7 mouse cellular contexts compared by ENCODE assay signal in the genomic region with DNA sequence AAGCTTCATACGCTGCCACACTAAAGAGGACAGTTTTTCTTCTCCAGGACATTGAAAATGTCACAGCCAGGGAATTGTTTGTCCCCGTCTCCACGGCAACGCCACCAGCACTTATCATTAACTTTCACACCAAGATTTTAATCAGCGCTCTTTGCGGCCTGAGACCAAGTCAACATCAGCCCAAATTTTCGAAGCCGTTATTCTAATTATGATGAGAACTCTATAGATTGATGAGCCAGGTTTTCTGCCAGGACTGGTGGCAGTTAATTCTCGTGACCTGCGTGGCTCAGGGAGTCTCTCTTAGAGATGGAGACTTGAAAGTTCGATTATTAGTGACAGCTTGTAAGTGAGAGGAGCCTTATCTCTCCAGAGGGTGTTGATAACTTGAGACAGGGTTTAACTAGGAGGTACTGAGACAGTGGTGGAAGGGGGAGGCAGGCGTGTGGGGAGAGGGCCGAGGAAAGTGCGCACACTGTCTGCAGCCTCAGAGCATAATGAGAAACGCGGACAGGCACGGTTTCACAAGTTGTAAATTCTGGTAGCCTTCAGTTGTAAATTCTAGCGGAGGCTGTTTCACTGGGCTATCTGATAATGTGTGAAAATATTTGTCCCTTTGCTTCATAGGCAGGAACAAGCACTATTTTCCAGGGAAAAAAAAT.
A peak's percentile ranks its signal among the peaks of the same experiment; 100 is the strongest.
DNase-seq lines count a peak whose midpoint lies in the region; ATAC-seq lines count a peak whose summit lies in the region.

No protein-coding gene starts in this region.

- no peak overlapping the region for H3K27ac ChIP-seq in forebrain, embryonic 16.5 days (ENCODE audit: low read length)
- H3K27ac ChIP-seq in limb, embryonic 11.5 days (replicated peaks; ENCODE audit: low read depth, low read length), result 0 out of 2 replicates have a peak overlapping the region, but pooled peaks have one; percentile 14

- H3K9me3 ChIP-seq in forebrain, embryonic 16.5 days (ENCODE audit: control insufficient read depth, low read length), result no peaks in the 10 kb centered on the region
- H3K9me3 ChIP-seq in limb, embryonic 11.5 days (ENCODE audit: control insufficient read depth, low read length), result no peaks in the 10 kb centered on the region

- peaks cover 23% of the 10 kb centered on the region for H3K4me1 ChIP-seq in forebrain, embryonic 16.5 days (replicated peaks; ENCODE audit: control insufficient read depth, insufficient read depth, low read length)
- H3K4me1 ChIP-seq in limb, embryonic 11.5 days (ENCODE audit: control insufficient read depth, insufficient read depth, low read length), result peaks cover 35% of the 10 kb centered on the region

- no peak overlapping the region for H3K9ac ChIP-seq in forebrain, embryonic 16.5 days (replicated peaks; ENCODE audit: low read depth, low read length)
- no peak overlapping the region for H3K9ac ChIP-seq in limb, embryonic 11.5 days (ENCODE audit: low read length)

- peak overlapping the region; percentile 23 for H3K4me2 ChIP-seq in forebrain, embryonic 16.5 days (ENCODE audit: low read length)
- no peak overlapping the region for H3K4me2 ChIP-seq in limb, embryonic 11.5 days (ENCODE audit: low read depth, severe bottlenecking)

- no peaks in the 10 kb centered on the region for H3K36me3 ChIP-seq in forebrain, embryonic 16.5 days (ENCODE audit: control insufficient read depth, insufficient read depth)
- H3K36me3 ChIP-seq in limb, embryonic 11.5 days (ENCODE audit: control insufficient read depth, insufficient read depth, low read length), result no peaks in the 10 kb centered on the region

- H3K27me3 ChIP-seq in forebrain, embryonic 16.5 days (replicated peaks; ENCODE audit: control insufficient read depth, insufficient read depth, low read length), result peaks cover 14% of the 10 kb centered on the region; the same call in 1 of the 2 replicates
- H3K27me3 ChIP-seq in limb, embryonic 11.5 days (ENCODE audit: control insufficient read depth, insufficient read depth, low read length), result peaks cover 9% of the 10 kb centered on the region; the same call in 1 of the 2 replicates

- DNase-seq in lung, postnatal 36 days, result peak; percentile 17
- DNase-seq in lung, postnatal 10 days, result no peak
- DNase-seq in limb, embryonic 11.5 days (ENCODE audit: low spot score), result peak; percentile 61
- no peak for DNase-seq in urinary bladder, adult 18-20 months (ENCODE audit: low spot score in 2 of 2)
- DNase-seq in spleen, postnatal 36 days (ENCODE audit: low spot score in 2 of 2), result no peak
- DNase-seq in layer of hippocampus, adult 9-10 months (ENCODE audit: low spot score), result no peak

- no peak overlapping the region for H3K4me3 ChIP-seq in forebrain, embryonic 16.5 days (replicated peaks; ENCODE audit: low read length)
- H3K4me3 ChIP-seq in limb, embryonic 11.5 days (ENCODE audit: low read depth, low read length), result no peak overlapping the region

- peak; percentile 49 for ATAC-seq in forebrain, embryonic 16.5 days
- no peak for ATAC-seq in limb, embryonic 11.5 days (ENCODE audit: insufficient number of reproducible peaks, low FRiP score, low TSS enrichment, low read depth)

- 13% methylated on average over 18 of the region's 18 CpGs for WGBS in forebrain, embryonic 16.5 days
- WGBS in limb, embryonic 11.5 days, result 10% methylated on average over 18 of the region's 18 CpGs

Comparison
In these comparisons a context has a peak if more than half of its experiments do, and no peak if none do; other contexts are left out.
1. DNase-seq: peak in lung, postnatal 36 days (single experiment) and limb, embryonic 11.5 days (single experiment); none in lung, postnatal 10 days (single experiment), urinary bladder, adult 18-20 months (0 of 2), spleen, postnatal 36 days (0 of 2) and layer of hippocampus, adult 9-10 months (single experiment).